Mouse (Mus musculus) stomach, embryonic 15.5 days (tissue): ENCODE measurements at regions not wholly inside any gene's neighbourhood (a gene's known extent, or its start where the extent isn't known, plus 50 kb on each side); places are given as distances from the start of the nearest gene placed in this dataset.

Experiments
- ATAC-seq: fragments of 200-750 bp; cut with Nextera tagmentation; 2 replicates; pipeline ENCODE4 v1.8.0; 2017; ENCODE audit warnings: low read depth, moderate number of reproducible peaks, moderate TSS enrichment; ENCODE audit not compliant: insufficient read depth, low FRiP score
- H3K27ac ChIP-seq: fragments of 300-500 bp; sonication (generic); 2 replicates; pipeline ENCODE4 v1.5.1; 2015; ENCODE audit warnings: mild to moderate bottlenecking, inconsistent platforms
- H3K27me3 ChIP-seq: fragments of 300-500 bp; sonication (generic); replicated peaks from 2 replicates; pipeline ENCODE4 v1.6.1; 2015; ENCODE audit warnings: inconsistent platforms
- H3K36me3 ChIP-seq: fragments of 300-500 bp; sonication (generic); 2 replicates; pipeline ENCODE4 v1.6.1; 2015; ENCODE audit warnings: inconsistent platforms
- H3K4me1 ChIP-seq: fragments of 300-500 bp; sonication (generic); 2 replicates; pipeline ENCODE4 v1.6.1; 2015; ENCODE audit warnings: inconsistent platforms
- H3K4me2 ChIP-seq: fragments of 300-500 bp; sonication (generic); 2 replicates; pipeline ENCODE4 v1.6.1; 2015; ENCODE audit warnings: mild to moderate bottlenecking, inconsistent platforms
- H3K4me3 ChIP-seq: fragments of 300-500 bp; sonication (generic); replicated peaks from 2 replicates; pipeline ENCODE4 v1.5.1; 2015; ENCODE audit warnings: inconsistent platforms
- H3K9ac ChIP-seq: fragments of 300-500 bp; sonication (generic); 2 replicates; pipeline ENCODE4 v1.6.1; 2015; ENCODE audit warnings: inconsistent platforms
- H3K9me3 ChIP-seq: fragments of 300-500 bp; sonication (generic); 2 replicates; pipeline ENCODE4 v1.6.1; 2016; ENCODE audit warnings: inconsistent platforms
- WGBS: fragments of 180-500 bp; shearing (Covaris S2); methylation state at CpG from one replicate; pipeline ENCODE4 v1.1.7; 2015; 5-methylcytosine and 5-hydroxymethylcytosine counted together

DNA sequence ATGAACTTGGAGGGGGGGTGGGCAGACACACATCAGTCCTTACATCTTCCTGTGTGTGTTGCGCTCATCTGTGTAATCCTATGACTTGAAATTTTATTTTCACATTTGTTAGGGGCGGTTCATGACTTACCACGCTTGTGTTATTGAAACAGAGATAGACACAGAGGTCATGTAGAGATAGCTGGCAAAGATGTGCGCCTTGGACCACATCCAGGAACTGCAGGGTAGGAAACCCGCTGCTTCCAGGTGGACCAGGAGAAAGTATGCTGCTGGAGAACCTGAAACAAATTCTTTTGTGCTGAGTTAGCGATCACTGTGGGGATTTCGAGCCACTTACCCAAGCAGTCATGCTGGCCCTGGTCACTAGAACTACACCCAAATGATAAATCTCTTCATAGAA is 89.1 kb downstream of the Kcnj2 start:
- no peaks in the 10 kb centered on the region for H3K9me3 ChIP-seq
- H3K4me1 ChIP-seq, result no peaks in the 10 kb centered on the region
- H3K27me3 ChIP-seq, result no peaks in the 10 kb centered on the region
- 83% methylated on average over 7 of the region's 7 CpGs for WGBS
- H3K9ac ChIP-seq, result no peak overlapping the region
- no peak overlapping the region for H3K4me3 ChIP-seq
- H3K27ac ChIP-seq, result no peak overlapping the region
- no peak for ATAC-seq
- H3K4me2 ChIP-seq, result no peak overlapping the region
- H3K36me3 ChIP-seq, result no peaks in the 10 kb centered on the region

DNA sequence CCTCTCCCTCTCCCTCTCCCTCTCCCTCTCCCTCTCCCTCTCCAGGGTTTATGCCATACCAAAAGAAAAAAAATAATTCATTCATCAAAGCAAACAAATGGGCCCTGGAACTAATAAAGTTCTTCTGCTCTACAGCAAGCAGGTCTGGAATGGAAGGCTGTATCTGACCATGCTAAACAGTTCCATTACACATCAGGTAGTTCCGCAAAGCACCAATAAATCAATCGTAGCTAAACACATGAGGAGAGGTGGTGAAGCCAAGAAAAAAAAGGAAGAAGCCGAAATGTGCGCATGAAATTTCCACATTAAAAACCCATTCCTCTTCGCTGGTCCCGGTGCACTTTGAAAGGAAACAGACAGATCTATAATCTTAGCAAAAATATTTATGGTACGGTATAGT is 89.8 kb downstream of the Kcnj2 start:
- no peak overlapping the region for H3K27ac ChIP-seq
- no peak overlapping the region for H3K9ac ChIP-seq
- no peaks in the 10 kb centered on the region for H3K4me1 ChIP-seq
- 43% methylated on average over 7 of the region's 7 CpGs for WGBS
- H3K27me3 ChIP-seq, result no peaks in the 10 kb centered on the region
- H3K4me2 ChIP-seq, result no peak overlapping the region
- H3K36me3 ChIP-seq, result no peaks in the 10 kb centered on the region
- no peak for ATAC-seq
- no peak overlapping the region for H3K4me3 ChIP-seq
- no peaks in the 10 kb centered on the region for H3K9me3 ChIP-seq

- Histone ChIP-seq H3K27me3 (no peaks in the 10 kb centered on the region), H3K4me2 (no peak overlapping the region), H3K36me3 (no peaks in the 10 kb centered on the region), H3K27ac (no peak overlapping the region), H3K9me3 (no peaks in the 10 kb centered on the region), H3K4me1 (no peaks in the 10 kb centered on the region), H3K9ac (no peak overlapping the region), H3K4me3 (no peak overlapping the region)
- WGBS, result 54% methylated on average over 2 of the region's 2 CpGs
- no peak for ATAC-seq
Measured at GRCm38 (mm10) chr11:111159299-111159698, 93.3 kb downstream of the Kcnj2 start.

GRCm38 (mm10) chr11:111164907-111165306 is 98.9 kb downstream of the Kcnj2 start:
- ATAC-seq, result no peak
- Histone ChIP-seq H3K27ac (no peak overlapping the region), H3K36me3 (no peaks in the 10 kb centered on the region)

DNA sequence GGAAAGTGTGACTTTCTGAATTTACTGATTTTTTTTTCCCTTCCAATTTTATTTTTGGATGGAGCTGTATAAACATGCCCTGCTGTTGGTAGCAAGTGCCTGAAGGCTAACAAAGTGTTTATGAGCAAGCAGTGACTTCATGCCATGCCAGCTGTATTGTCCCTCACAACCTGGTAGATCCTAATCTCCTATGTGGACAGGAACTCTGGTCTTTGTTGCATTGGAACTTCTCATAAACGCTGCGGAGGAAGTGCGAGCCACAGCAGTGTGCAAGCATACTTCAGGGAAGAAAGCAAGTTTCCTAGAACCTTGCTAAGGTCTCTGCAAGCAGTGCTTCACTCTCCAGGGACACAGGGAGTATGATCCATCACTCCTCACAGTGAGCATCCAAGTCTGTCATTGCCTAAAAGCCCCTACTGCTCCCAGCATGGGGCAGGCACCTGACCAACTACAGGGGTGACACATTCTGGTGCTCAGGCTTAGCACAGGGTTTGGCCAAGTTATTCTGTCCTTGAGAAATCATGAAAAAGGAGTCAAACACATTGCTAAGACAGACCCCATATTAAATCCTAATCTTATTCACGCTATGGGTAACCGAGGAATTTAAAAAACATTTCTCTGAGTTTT is 104.3 kb downstream of the Kcnj2 start:
- ATAC-seq, result no peak
- H3K9ac ChIP-seq, result no peak overlapping the region
- H3K4me1 ChIP-seq, result no peaks in the 10 kb centered on the region
- 82% methylated on average over 5 of the region's 5 CpGs for WGBS
- H3K27me3 ChIP-seq, result no peaks in the 10 kb centered on the region
- no peak overlapping the region for H3K4me3 ChIP-seq
- no peak overlapping the region for H3K27ac ChIP-seq
- no peaks in the 10 kb centered on the region for H3K36me3 ChIP-seq
- H3K9me3 ChIP-seq, result no peaks in the 10 kb centered on the region
- H3K4me2 ChIP-seq, result no peak overlapping the region

More at GRCm38 (mm10) chr11:111164907-111165306, 98.9 kb downstream of the Kcnj2 start:
- H3K27me3 ChIP-seq, result no peaks in the 10 kb centered on the region
- no peak overlapping the region for H3K4me2 ChIP-seq
- no peaks in the 10 kb centered on the region for H3K9me3 ChIP-seq
- H3K4me3 ChIP-seq, result no peak overlapping the region
- H3K9ac ChIP-seq, result no peak overlapping the region
- H3K4me1 ChIP-seq, result no peaks in the 10 kb centered on the region

GRCm38 (mm10) chr11:111173525-111173924 is 107.6 kb downstream of the Kcnj2 start:
- Histone ChIP-seq H3K27ac (no peak overlapping the region), H3K27me3 (no peaks in the 10 kb centered on the region), H3K36me3 (no peaks in the 10 kb centered on the region), H3K4me2 (no peak overlapping the region), H3K9ac (no peak overlapping the region), H3K4me3 (no peak overlapping the region), H3K4me1 (no peaks in the 10 kb centered on the region), H3K9me3 (no peaks in the 10 kb centered on the region)
- no peak for ATAC-seq
- WGBS, result 86% methylated on average over 4 of the region's 4 CpGs

DNA sequence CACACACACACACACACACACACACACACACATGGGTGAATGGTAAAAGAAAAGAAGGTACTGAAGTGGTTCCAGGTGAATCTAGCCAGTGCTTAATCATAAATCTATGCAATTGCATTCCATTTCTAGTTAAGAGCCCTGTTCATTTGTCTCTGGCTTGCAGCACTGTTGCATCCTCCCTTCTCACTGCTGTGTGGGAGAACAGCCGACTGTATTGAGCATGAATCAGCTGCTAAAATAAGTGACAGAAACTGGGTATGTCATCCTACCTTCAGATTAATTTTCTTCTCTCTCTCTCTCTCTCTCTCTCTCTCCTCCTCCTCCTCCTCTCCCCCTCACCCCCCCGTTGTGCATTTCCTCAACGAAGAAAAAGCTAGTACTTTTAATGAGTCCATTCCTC is 109.6 kb downstream of the Kcnj2 start:
- Histone ChIP-seq H3K27me3 (no peaks in the 10 kb centered on the region), H3K36me3 (no peaks in the 10 kb centered on the region), H3K9ac (no peak overlapping the region), H3K27ac (no peak overlapping the region), H3K9me3 (no peaks in the 10 kb centered on the region), H3K4me1 (no peaks in the 10 kb centered on the region), H3K4me2 (no peak overlapping the region), H3K4me3 (no peak overlapping the region)
- 60% methylated on average over 3 of the region's 3 CpGs for WGBS
- ATAC-seq, result no peak

DNA sequence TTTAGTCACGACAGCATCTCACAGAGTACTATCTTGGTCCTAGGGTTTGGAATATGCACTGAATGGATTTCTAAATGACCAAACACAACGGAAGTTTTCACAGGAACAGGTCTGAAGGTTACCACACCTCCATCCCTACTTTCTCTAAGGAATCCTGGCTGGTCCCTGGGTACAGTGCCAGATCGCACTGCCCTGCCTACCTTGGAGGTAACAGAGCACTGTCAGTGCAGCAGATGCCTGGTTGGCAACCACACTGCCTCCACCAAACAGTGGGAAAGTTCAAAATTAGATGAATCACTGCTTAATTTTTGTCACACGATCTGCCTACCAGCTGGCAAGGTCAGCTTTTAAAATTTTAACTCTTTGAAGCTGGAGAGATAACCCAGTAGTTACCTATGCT is 111.6 kb downstream of the Kcnj2 start:
- H3K4me1 ChIP-seq, result no peaks in the 10 kb centered on the region
- H3K9me3 ChIP-seq, result no peaks in the 10 kb centered on the region
- ATAC-seq, result no peak
- no peak overlapping the region for H3K27ac ChIP-seq
- no peaks in the 10 kb centered on the region for H3K27me3 ChIP-seq
- no peak overlapping the region for H3K4me3 ChIP-seq
- H3K9ac ChIP-seq, result no peak overlapping the region
- H3K4me2 ChIP-seq, result no peak overlapping the region
- H3K36me3 ChIP-seq, result no peaks in the 10 kb centered on the region
- WGBS, result 74% methylated on average over 4 of the region's 4 CpGs

- Histone ChIP-seq H3K27ac (no peak overlapping the region), H3K4me1 (no peaks in the 10 kb centered on the region), H3K36me3 (no peaks in the 10 kb centered on the region), H3K4me3 (no peak overlapping the region), H3K27me3 (no peaks in the 10 kb centered on the region), H3K9ac (no peak overlapping the region), H3K9me3 (no peaks in the 10 kb centered on the region), H3K4me2 (no peak overlapping the region)
- 75% methylated on average over 4 of the region's 4 CpGs for WGBS
- ATAC-seq, result no peak
Measured at GRCm38 (mm10) chr11:111197422-111197821, 131.5 kb downstream of the Kcnj2 start.

GRCm38 (mm10) chr11:111200512-111200911 is 134.5 kb downstream of the Kcnj2 start:
- no peak for ATAC-seq
- WGBS, result 50% methylated on average over 2 of the region's 2 CpGs

GRCm38 (mm10) chr11:111202780-111203179 is 136.8 kb downstream of the Kcnj2 start:
- no peak overlapping the region for H3K27ac ChIP-seq
- no peaks in the 10 kb centered on the region for H3K9me3 ChIP-seq
- H3K36me3 ChIP-seq, result no peaks in the 10 kb centered on the region
- ATAC-seq, result no peak
- no peak overlapping the region for H3K4me3 ChIP-seq
- H3K4me1 ChIP-seq, result no peaks in the 10 kb centered on the region
- no peak overlapping the region for H3K9ac ChIP-seq
- no peak overlapping the region for H3K4me2 ChIP-seq
- no peaks in the 10 kb centered on the region for H3K27me3 ChIP-seq

More at GRCm38 (mm10) chr11:111200512-111200911, 134.5 kb downstream of the Kcnj2 start:
- Histone ChIP-seq H3K9me3 (no peaks in the 10 kb centered on the region), H3K4me3 (no peak overlapping the region), H3K27me3 (no peaks in the 10 kb centered on the region), H3K9ac (no peak overlapping the region), H3K36me3 (no peaks in the 10 kb centered on the region), H3K4me2 (no peak overlapping the region), H3K27ac (no peak overlapping the region), H3K4me1 (no peaks in the 10 kb centered on the region)

GRCm38 (mm10) chr11:111210565-111210964 is 144.6 kb downstream of the Kcnj2 start:
- H3K36me3 ChIP-seq, result no peaks in the 10 kb centered on the region
- no peaks in the 10 kb centered on the region for H3K4me1 ChIP-seq
- no peaks in the 10 kb centered on the region for H3K9me3 ChIP-seq
- no peak overlapping the region for H3K27ac ChIP-seq
- no peak overlapping the region for H3K4me3 ChIP-seq
- no peaks in the 10 kb centered on the region for H3K27me3 ChIP-seq
- ATAC-seq, result no peak
- H3K9ac ChIP-seq, result no peak overlapping the region
- H3K4me2 ChIP-seq, result no peak overlapping the region

DNA sequence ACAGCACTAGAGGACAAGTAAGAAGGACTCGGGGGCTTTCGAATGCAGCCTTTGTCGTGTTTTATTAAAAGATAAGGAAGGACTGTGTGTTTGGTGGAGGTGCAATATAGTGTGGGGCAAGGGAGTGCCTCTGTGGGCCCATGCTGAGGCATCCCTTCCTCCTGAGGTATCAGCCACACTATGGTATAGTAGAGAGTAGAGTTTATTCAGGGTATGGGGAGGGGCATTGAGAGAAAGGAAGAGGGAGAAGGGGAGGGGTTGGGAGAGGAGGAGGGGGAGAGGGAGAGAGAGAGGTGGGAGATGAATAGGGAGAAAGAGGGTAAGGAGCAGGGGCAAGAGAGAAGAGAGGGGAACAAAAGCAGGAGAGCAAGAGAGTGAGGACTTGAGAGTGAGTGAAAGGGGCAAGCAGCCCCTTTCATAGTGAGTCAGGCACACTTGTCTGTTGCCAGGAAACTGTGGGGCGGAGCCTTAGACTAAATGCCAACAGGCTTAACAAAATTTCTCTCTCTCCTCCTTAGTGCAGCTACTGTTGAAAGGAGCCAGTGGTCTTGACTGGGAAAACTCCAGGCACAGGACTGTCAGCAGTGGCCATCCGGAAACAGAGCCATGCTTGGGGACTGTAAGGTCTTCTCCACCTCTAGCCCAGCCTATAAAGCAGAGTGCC is 146.2 kb downstream of the Kcnj2 start:
- H3K4me2 ChIP-seq, result no peak overlapping the region
- no peaks in the 10 kb centered on the region for H3K36me3 ChIP-seq
- no peaks in the 10 kb centered on the region for H3K27me3 ChIP-seq
- no peaks in the 10 kb centered on the region for H3K4me1 ChIP-seq
- ATAC-seq, result no peak
- WGBS, result 67% methylated on average over 5 of the region's 5 CpGs
- no peaks in the 10 kb centered on the region for H3K9me3 ChIP-seq
- no peak overlapping the region for H3K9ac ChIP-seq
- H3K27ac ChIP-seq, result no peak overlapping the region
- H3K4me3 ChIP-seq, result no peak overlapping the region
